Mouse (Mus musculus) heart, embryonic 16.5 days (tissue): ENCODE measurements around the gene Tmem72. TPM values are rescaled to one million over a fixed set of nuclear protein-coding genes. Genes with fewer than 3 reads are reported as not detected.

Experiments used
- ATAC-seq: fragments of 200-750 bp; cut with Nextera tagmentation; replicated peaks from 2 replicates; pipeline ENCODE4 v1.8.0; 2017; ENCODE audit warnings: moderate number of reproducible peaks; ENCODE audit not compliant: insufficient read depth, low FRiP score; ENCODE audit errors: extremely low read depth
- H3K27ac ChIP-seq: fragments of 300-500 bp; sonication (generic); 2 replicates; pipeline ENCODE4 v1.5.1; 2014; ENCODE audit warnings: mild to moderate bottlenecking, low read length, control low read depth, moderate library complexity
- H3K27me3 ChIP-seq: fragments of 300-500 bp; sonication (generic); 2 replicates; pipeline ENCODE4 v1.6.1; 2014; ENCODE audit warnings: low read length, mixed read lengths; ENCODE audit not compliant: control insufficient read depth, insufficient read depth
- H3K36me3 ChIP-seq: fragments of 300-500 bp; sonication (generic); 2 replicates; pipeline ENCODE4 v1.6.1; 2014; ENCODE audit not compliant: control insufficient read depth, insufficient read depth
- H3K4me1 ChIP-seq: fragments of 300-500 bp; sonication (generic); 2 replicates; pipeline ENCODE4 v1.6.1; 2014; ENCODE audit warnings: low read length, mixed read lengths; ENCODE audit not compliant: control insufficient read depth, insufficient read depth
- H3K4me2 ChIP-seq: fragments of 300-500 bp; sonication (generic); 2 replicates; pipeline ENCODE4 v1.6.1; 2014; ENCODE audit warnings: low read depth, mild to moderate bottlenecking, control low read depth, low read length
- H3K4me3 ChIP-seq: fragments of 300-500 bp; sonication (generic); 2 replicates; pipeline ENCODE4 v1.5.1; 2014; ENCODE audit warnings: mild to moderate bottlenecking, control low read depth, low read length
- H3K9ac ChIP-seq: fragments of 300-500 bp; sonication (generic); 2 replicates; pipeline ENCODE4 v1.6.1; 2014; ENCODE audit warnings: low read length, control low read depth
- H3K9me3 ChIP-seq: fragments of 300-500 bp; sonication (generic); replicated peaks from 2 replicates; pipeline ENCODE4 v1.6.1; 2016; ENCODE audit warnings: low read length; ENCODE audit not compliant: control insufficient read depth
- WGBS: fragments of 180-500 bp; shearing (Covaris S2); extraction: QIAGEN DNeasy Blood & Tissue Kit; methylation state at CpG from one replicate; pipeline ENCODE4 v1.1.7; 2014; 5-methylcytosine and 5-hydroxymethylcytosine counted together
- polyA plus RNA-seq: library from polyadenylated mRNA; unstranded; fragments of >200 nt; fragmentation: Nextera tagmentation; extraction: Ambion mirVana; gene quantifications from 2 replicates; pipeline ENCODE4 v1.2.1, GENCODE M21; 2015

Gene Tmem72
- 0.03 and 0.06 TPM in 2 replicates for polyA plus RNA-seq

GRCm38 (mm10) chr6:116716666-116717065 is at the start of gene Tmem72:
TSS of gene Tmem72 (minus strand) at chr6:116716913.
- Histone ChIP-seq H3K27ac (no peak within 1 kb of the TSS), H3K4me3 (no peak within 1 kb of the TSS), H3K9ac (0 out of 2 replicates have a peak within 1 kb of the TSS, but pooled peaks have one; percentile 3), H3K4me1 (peaks cover 22% of the 10 kb centered on the region), H3K27me3 (no peaks in the 10 kb centered on the region), H3K4me2 (no peak within 1 kb of the TSS), H3K36me3 (no peaks in the 10 kb centered on the region), H3K9me3 (no peaks in the 10 kb centered on the region)
- peak; percentile 33 for ATAC-seq
- WGBS = 45% methylated on average over 8 of the region's 8 CpGs

GRCm38 (mm10) chr6:116764524-116764923 is 47.8 kb upstream of the Tmem72 start:
- 89% methylated on average over 4 of the region's 4 CpGs for WGBS
- H3K4me3 ChIP-seq = no peak overlapping the region
- H3K27ac ChIP-seq = no peak overlapping the region
- H3K27me3 ChIP-seq = no peaks in the 10 kb centered on the region
- H3K4me2 ChIP-seq = no peak overlapping the region
- no peak for ATAC-seq
- no peak overlapping the region for H3K9ac ChIP-seq
- H3K36me3 ChIP-seq = no peaks in the 10 kb centered on the region
- no peaks in the 10 kb centered on the region for H3K9me3 ChIP-seq
- peaks cover 10% of the 10 kb centered on the region for H3K4me1 ChIP-seq

- Histone ChIP-seq H3K36me3 (no peaks in the 10 kb centered on the region), H3K9me3 (no peaks in the 10 kb centered on the region), H3K27ac (no peak overlapping the region), H3K4me2 (no peak overlapping the region), H3K9ac (no peak overlapping the region), H3K27me3 (no peaks in the 10 kb centered on the region), H3K4me3 (no peak overlapping the region), H3K4me1 (peaks cover 3% of the 10 kb centered on the region; the same call in 1 of the 2 replicates)
- WGBS = 72% methylated on average over 3 of the region's 3 CpGs
- no peak for ATAC-seq
Measured at GRCm38 (mm10) chr6:116762333-116762732, 45.6 kb upstream of the Tmem72 start.

GRCm38 (mm10) chr6:116760181-116760580 is 43.5 kb upstream of the Tmem72 start:
- Histone ChIP-seq H3K9me3 (no peaks in the 10 kb centered on the region), H3K27ac (no peak overlapping the region), H3K9ac (no peak overlapping the region), H3K27me3 (no peaks in the 10 kb centered on the region), H3K4me2 (no peak overlapping the region), H3K4me1 (peaks cover 3% of the 10 kb centered on the region; the same call in 1 of the 2 replicates), H3K36me3 (no peaks in the 10 kb centered on the region), H3K4me3 (no peak overlapping the region)
- no peak for ATAC-seq
- 52% methylated on average over 6 of the region's 6 CpGs for WGBS

- ATAC-seq = no peak
- no peak overlapping the region for H3K9ac ChIP-seq
Measured at GRCm38 (mm10) chr6:116756364-116756763, 39.7 kb upstream of the Tmem72 start.

GRCm38 (mm10) chr6:116738046-116738445 is 21.3 kb upstream of the Tmem72 start:
- no peak for ATAC-seq
- Histone ChIP-seq H3K36me3 (no peaks in the 10 kb centered on the region), H3K27me3 (no peaks in the 10 kb centered on the region), H3K4me1 (no peaks in the 10 kb centered on the region), H3K27ac (no peak overlapping the region), H3K9ac (no peak overlapping the region), H3K4me3 (no peak overlapping the region), H3K9me3 (no peaks in the 10 kb centered on the region), H3K4me2 (no peak overlapping the region)
- 63% methylated on average over 2 of the region's 2 CpGs for WGBS

More at GRCm38 (mm10) chr6:116756364-116756763, 39.7 kb upstream of the Tmem72 start:
- 78% methylated on average over 3 of the region's 3 CpGs for WGBS
- H3K36me3 ChIP-seq = no peaks in the 10 kb centered on the region
- no peaks in the 10 kb centered on the region for H3K9me3 ChIP-seq
- H3K4me3 ChIP-seq = no peak overlapping the region
- no peak overlapping the region for H3K4me2 ChIP-seq
- H3K4me1 ChIP-seq = peaks cover 3% of the 10 kb centered on the region; the same call in 1 of the 2 replicates
- no peak overlapping the region for H3K27ac ChIP-seq
- H3K27me3 ChIP-seq = no peaks in the 10 kb centered on the region

GRCm38 (mm10) chr6:116735361-116735760 is 18.6 kb upstream of the Tmem72 start:
- no peak for ATAC-seq
- H3K4me3 ChIP-seq = no peak overlapping the region
- 89% methylated on average over 5 of the region's 5 CpGs for WGBS
- H3K27me3 ChIP-seq = no peaks in the 10 kb centered on the region
- H3K36me3 ChIP-seq = no peaks in the 10 kb centered on the region
- no peak overlapping the region for H3K9ac ChIP-seq
- H3K4me1 ChIP-seq = no peaks in the 10 kb centered on the region
- H3K9me3 ChIP-seq = no peaks in the 10 kb centered on the region
- H3K27ac ChIP-seq = no peak overlapping the region
- H3K4me2 ChIP-seq = no peak overlapping the region

- ATAC-seq = no peak
- H3K36me3 ChIP-seq = no peaks in the 10 kb centered on the region
- no peak overlapping the region for H3K4me2 ChIP-seq
- H3K4me1 ChIP-seq = no peaks in the 10 kb centered on the region
- no peak overlapping the region for H3K27ac ChIP-seq
- no peaks in the 10 kb centered on the region for H3K9me3 ChIP-seq
- no peak overlapping the region for H3K4me3 ChIP-seq
- no peak overlapping the region for H3K9ac ChIP-seq
- H3K27me3 ChIP-seq = no peaks in the 10 kb centered on the region
- WGBS = 72% methylated on average over 4 of the region's 4 CpGs
Measured at GRCm38 (mm10) chr6:116733577-116733976, 16.9 kb upstream of the Tmem72 start.

- Histone ChIP-seq H3K4me1 (no peaks in the 10 kb centered on the region), H3K4me3 (no peak overlapping the region), H3K27ac (no peak overlapping the region), H3K27me3 (no peaks in the 10 kb centered on the region), H3K4me2 (no peak overlapping the region), H3K9me3 (no peaks in the 10 kb centered on the region), H3K9ac (no peak overlapping the region), H3K36me3 (no peaks in the 10 kb centered on the region)
- ATAC-seq = no peak
- WGBS = 69% methylated on average over 12 of the region's 12 CpGs
Measured at GRCm38 (mm10) chr6:116724489-116725160, 7.9 kb upstream of the Tmem72 start.
